Mouse (Mus musculus) embryonic fibroblast, embryonic 13.5 days (primary cell): ENCODE measurements around the gene Ing5.

Source experiments
- CTCF ChIP-seq: IDR thresholded peaks from 2 replicates; pipeline ENCODE4 v1.5.1; 2011; ENCODE audit warnings: mild to moderate bottlenecking, control low read depth, low read length, moderate library complexity, borderline replicate concordance; ENCODE audit not compliant: insufficient read depth
- POLR2A ChIP-seq: IDR thresholded peaks from 2 replicates; pipeline ENCODE4 v1.6.1; 2011; ENCODE audit warnings: low read depth, mild to moderate bottlenecking, control low read depth, low read length, moderate library complexity

- TF ChIP-seq POLR2A: no peak
- TF ChIP-seq CTCF: no peak
Measured at GRCm38 (mm10) chr1:93808871-93809270, 5.1 kb downstream of the Ing5 start.
